Mouse (Mus musculus): ENCODE measurements around the gene Popdc2. TPM values are rescaled to one million over a fixed set of nuclear protein-coding genes. Genes with fewer than 3 reads are reported as not detected.

Popdc2 gene
- polyA plus RNA-seq, 1 experiment from 2014 or later = 350 TPM

DNA sequence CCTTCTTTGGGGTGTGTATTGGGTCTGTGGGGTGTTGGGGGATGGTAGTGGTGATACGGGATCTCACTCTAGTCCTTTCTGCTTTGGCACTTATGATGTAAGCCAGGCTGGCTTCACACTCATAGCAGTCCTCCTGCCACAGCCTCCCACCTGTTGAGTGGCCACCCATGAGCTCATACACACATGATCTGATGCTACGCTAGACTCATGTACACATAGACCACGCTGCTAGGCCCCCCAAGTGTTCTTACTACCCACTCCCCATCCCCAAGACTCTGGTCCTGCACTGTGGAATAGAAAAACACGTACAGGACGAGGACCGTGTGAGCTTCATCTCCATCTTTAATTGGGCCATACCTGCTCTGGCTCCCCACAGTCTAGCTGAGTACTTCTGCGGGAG, 7.0 kb downstream of the Popdc2 start:
- WGBS = 75% methylated on average over 7 of the region's 7 CpGs
- peaks cover 52% of the 10 kb centered on the region for H3K4me1 ChIP-seq (replicated peaks)
- no peaks in the 10 kb centered on the region for H3K9me3 ChIP-seq (replicated peaks)
- H3K36me3 ChIP-seq = peaks cover 20% of the 10 kb centered on the region
- H3K27me3 ChIP-seq = no peaks in the 10 kb centered on the region
- no peak for ATAC-seq (replicated peaks; ENCODE audit: insufficient number of reproducible peaks, insufficient read depth, low FRiP score, low read depth)
- no peak overlapping the region for H3K9ac ChIP-seq
- H3K27ac ChIP-seq = no peak overlapping the region
- peak overlapping the region; percentile 31 for H3K4me3 ChIP-seq
- H3K4me2 ChIP-seq = peak overlapping the region; percentile 59

DNA sequence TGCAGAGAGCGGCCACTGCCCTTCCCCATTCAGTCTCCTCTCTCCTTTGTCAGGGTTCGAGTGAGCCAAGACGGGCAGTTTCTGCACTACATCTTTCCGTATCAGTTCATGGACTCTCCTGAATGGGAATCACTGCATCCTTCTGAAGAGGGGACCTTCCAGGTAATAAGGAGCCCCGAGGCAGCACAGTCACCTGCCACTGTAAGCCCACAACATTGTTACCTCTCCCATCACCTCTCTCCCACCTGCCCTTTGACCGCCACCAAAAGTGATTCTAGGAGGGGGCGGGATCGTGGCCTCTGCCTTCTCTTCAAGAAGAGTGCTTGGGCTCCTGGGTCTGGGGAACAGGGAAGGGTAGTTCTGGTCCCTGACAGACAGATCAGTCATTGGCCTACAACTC, 7.4 kb downstream of the Popdc2 start:
- Histone ChIP-seq H3K27ac (0 out of 2 replicates have a peak overlapping the region, but pooled peaks have one; percentile 8), H3K4me2 (peak overlapping the region; percentile 59), H3K9me3 (replicated peaks) (no peaks in the 10 kb centered on the region), H3K4me1 (replicated peaks) (peaks cover 56% of the 10 kb centered on the region), H3K4me3 (peak overlapping the region; percentile 31), H3K27me3 (no peaks in the 10 kb centered on the region), H3K9ac (no peak overlapping the region; the same call in 1 of the 2 replicates), H3K36me3 (peaks cover 24% of the 10 kb centered on the region)
- no peak for ATAC-seq (replicated peaks; ENCODE audit: insufficient number of reproducible peaks, insufficient read depth, low FRiP score, low read depth)
- 78% methylated on average over 8 of the region's 8 CpGs for WGBS

DNA sequence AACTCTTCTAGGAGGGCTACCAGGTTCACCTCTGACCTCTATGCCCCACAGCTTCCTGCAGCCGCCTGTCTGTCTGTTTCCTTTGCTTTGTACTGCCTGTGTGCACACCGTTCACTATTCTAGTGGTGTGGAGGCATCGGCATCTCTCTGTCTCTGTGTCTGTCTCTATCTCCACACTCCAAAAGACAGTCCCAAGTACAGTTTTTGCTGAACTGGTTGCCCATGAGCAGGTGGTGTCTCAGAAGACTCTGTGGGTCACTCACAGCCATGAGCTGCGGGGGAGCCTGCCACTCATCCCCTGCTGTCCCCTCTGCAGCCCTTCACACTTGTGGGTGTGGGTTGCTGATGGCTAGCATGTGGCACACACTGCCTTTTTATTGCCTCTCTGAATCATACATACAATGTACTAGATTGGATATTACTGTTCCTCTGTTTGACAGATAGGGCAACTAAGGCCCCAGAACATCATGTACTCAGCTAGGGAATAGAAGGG, 8.0 kb downstream of the Popdc2 start:
- Histone ChIP-seq H3K4me1 (replicated peaks) (peaks cover 62% of the 10 kb centered on the region), H3K9ac (no peak overlapping the region; the same call in 1 of the 2 replicates), H3K4me2 (peak overlapping the region; percentile 59), H3K27me3 (no peaks in the 10 kb centered on the region), H3K27ac (peak overlapping the region; percentile 8; the same call in 1 of the 2 replicates), H3K9me3 (replicated peaks) (no peaks in the 10 kb centered on the region), H3K36me3 (peaks cover 26% of the 10 kb centered on the region), H3K4me3 (no peak overlapping the region)
- WGBS = 71% methylated on average over 4 of the region's 4 CpGs
- ATAC-seq (replicated peaks; ENCODE audit: insufficient number of reproducible peaks, insufficient read depth, low FRiP score, low read depth) = no peak

DNA sequence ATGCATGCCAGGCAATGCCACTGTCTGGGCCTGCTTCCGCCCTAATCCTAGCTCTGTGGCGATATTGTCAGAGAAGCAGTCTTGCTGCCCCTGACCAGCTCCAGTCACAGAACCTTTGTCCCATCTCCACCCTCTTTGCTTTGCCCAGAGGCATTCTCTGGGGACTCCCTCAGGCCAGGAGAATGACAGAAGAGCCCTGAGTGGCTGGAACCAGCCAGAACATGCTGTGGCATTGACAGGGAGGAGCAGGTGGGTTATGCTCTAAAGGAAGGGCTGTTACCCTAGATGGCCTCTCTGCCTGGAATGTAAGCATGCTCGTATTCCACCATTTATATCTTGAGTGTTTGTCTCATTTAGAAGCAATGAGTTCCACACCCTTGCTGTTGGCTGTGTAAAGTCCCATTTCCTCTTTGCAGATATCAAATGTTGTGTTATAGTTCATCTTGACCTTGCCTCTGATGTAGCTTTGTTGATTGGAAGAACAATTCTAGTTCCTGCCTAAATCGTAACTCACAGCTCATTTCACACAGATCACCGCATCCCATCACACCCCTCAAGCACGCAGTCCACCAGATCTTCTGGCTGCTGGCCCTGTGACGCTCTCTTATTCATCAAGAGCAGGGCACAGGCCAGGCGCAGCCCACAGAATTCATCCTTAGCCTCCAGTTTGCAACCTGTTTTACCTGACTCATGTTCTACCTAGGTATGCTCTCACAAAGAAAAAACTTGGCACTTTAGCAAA, 8.8 kb downstream of the Popdc2 start:
- WGBS = 60% methylated on average over 8 of the region's 8 CpGs
- Histone ChIP-seq H3K4me1 (replicated peaks) (peaks cover 70% of the 10 kb centered on the region), H3K4me2 (peak overlapping the region; percentile 6; the same call in 1 of the 2 replicates), H3K9ac (no peak overlapping the region), H3K36me3 (peaks cover 27% of the 10 kb centered on the region), H3K9me3 (replicated peaks) (no peaks in the 10 kb centered on the region), H3K4me3 (no peak overlapping the region), H3K27me3 (no peaks in the 10 kb centered on the region), H3K27ac (peak overlapping the region; percentile 31)
- no peak for ATAC-seq (replicated peaks; ENCODE audit: insufficient number of reproducible peaks, insufficient read depth, low FRiP score, low read depth)

DNA sequence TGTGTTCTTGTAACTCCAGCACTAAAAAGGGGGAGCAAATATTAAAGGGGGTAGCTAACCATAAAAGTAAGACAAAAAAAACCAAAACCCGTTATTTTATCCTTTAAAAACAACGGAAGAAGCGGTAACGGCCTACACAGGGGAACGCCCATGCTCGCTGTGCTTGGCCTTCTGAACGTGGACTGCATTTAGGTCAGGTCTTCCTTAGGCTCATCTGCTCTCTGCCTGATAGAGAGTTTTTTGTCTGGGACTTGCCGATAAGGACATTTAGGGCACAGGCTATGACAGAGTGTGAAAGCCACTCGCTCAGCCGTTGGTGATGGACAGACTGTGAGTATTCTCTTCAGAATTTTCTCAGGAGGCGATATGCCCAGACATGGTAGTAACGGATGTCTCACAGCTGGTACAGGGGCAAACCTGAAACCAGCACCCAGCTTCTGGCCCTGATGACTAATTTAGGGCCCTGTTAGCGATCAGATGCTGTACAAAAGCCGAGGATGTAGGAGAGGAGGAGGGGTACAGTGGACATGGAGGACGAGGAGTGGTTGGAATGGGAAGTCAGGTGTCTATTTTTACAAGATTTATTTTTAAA, 9.8 kb downstream of the Popdc2 start:
- peak overlapping the region; percentile 31 for H3K27ac ChIP-seq
- no peak overlapping the region for H3K4me3 ChIP-seq
- no peak overlapping the region for H3K9ac ChIP-seq
- 66% methylated on average over 15 of the region's 15 CpGs for WGBS
- H3K9me3 ChIP-seq (replicated peaks) = no peaks in the 10 kb centered on the region
- peaks cover 80% of the 10 kb centered on the region for H3K4me1 ChIP-seq (replicated peaks)
- peaks cover 29% of the 10 kb centered on the region for H3K36me3 ChIP-seq
- no peaks in the 10 kb centered on the region for H3K27me3 ChIP-seq
- no peak; the same call in 1 of the 2 replicates for ATAC-seq (replicated peaks; ENCODE audit: insufficient number of reproducible peaks, insufficient read depth, low FRiP score, low read depth)
- H3K4me2 ChIP-seq = peak overlapping the region; percentile 6

DNA sequence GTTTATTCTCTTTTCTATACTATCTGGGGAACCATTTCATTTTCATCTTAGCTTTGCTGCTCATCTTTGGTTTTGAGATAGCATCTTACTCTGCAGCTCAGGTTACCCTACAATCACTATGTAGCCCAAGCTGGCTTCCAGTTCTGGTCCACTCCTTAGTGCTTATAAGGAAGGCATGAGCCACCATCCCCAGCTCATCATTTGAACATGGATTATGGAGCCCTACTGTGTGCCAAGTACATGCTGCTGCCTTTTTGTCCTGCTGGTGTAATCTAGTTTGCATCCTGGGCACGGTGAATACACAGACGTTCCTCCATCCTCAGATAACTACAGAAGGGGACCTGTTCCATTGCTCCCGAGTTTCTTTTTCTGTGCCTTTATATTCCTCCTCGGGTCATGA, 10.9 kb downstream of the Popdc2 start:
- WGBS = 72% methylated on average over 4 of the region's 4 CpGs
- H3K9ac ChIP-seq = no peak overlapping the region
- H3K36me3 ChIP-seq = peaks cover 34% of the 10 kb centered on the region
- peaks cover 83% of the 10 kb centered on the region for H3K4me1 ChIP-seq (replicated peaks)
- H3K4me2 ChIP-seq = no peak overlapping the region; the same call in 1 of the 2 replicates
- 0 out of 2 replicates have a peak overlapping the region, but pooled peaks have one; percentile 2 for H3K27ac ChIP-seq
- no peaks in the 10 kb centered on the region for H3K9me3 ChIP-seq (replicated peaks)
- no peak overlapping the region for H3K4me3 ChIP-seq
- ATAC-seq (replicated peaks; ENCODE audit: insufficient number of reproducible peaks, insufficient read depth, low FRiP score, low read depth) = no peak
- H3K27me3 ChIP-seq = no peaks in the 10 kb centered on the region

DNA sequence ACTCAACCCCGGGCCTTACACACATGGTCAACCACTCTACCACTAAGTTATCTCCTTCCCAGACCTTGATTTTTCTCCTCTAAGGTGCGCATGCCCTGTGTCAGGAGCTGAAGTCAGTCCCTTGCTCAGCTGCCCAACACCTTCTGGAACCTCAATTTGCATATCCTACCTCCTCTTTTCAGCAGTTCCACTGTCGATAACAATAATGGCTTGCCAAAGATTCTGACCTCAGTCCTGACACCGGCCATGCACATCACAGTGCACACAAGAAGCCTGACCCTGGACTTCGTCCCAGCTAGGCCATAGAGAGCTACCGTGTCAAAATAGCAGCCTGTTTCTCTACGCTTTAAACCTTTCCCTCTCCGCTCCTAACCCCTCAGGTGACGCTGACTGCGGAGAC, 11.4 kb downstream of the Popdc2 start:
- 61% methylated on average over 10 of the region's 10 CpGs for WGBS
- Histone ChIP-seq H3K27ac (0 out of 2 replicates have a peak overlapping the region, but pooled peaks have one; percentile 2), H3K4me1 (replicated peaks) (peaks cover 80% of the 10 kb centered on the region), H3K9me3 (replicated peaks) (no peaks in the 10 kb centered on the region), H3K4me3 (no peak overlapping the region), H3K4me2 (peak overlapping the region; percentile 0; the same call in 1 of the 2 replicates), H3K27me3 (no peaks in the 10 kb centered on the region), H3K9ac (no peak overlapping the region), H3K36me3 (peaks cover 36% of the 10 kb centered on the region)
- no peak for ATAC-seq (replicated peaks; ENCODE audit: insufficient number of reproducible peaks, insufficient read depth, low FRiP score, low read depth)

DNA sequence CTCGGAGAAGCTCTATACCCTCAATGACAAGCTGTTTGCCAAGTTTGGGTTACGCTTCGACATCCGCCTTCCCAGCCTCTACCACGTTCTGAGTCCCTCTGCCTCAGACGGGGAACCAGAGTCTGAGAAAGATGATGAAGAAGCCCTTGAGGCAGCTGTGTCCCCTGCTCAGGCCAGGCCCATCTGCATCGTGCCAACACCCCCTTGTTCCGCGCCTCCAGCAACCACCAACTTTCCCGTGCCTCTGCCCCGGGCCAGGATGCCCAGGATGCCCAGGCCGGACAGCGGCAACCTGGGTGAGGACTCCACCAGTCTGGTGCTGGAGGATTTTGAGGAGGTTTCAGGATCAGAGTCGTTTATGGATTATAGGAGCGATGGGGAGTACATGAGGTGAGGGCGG, 11.9 kb downstream of the Popdc2 start:
- peaks cover 76% of the 10 kb centered on the region for H3K4me1 ChIP-seq (replicated peaks)
- H3K4me2 ChIP-seq = peak overlapping the region; percentile 28
- H3K4me3 ChIP-seq = 0 out of 2 replicates have a peak overlapping the region, but pooled peaks have one; percentile 3

DNA sequence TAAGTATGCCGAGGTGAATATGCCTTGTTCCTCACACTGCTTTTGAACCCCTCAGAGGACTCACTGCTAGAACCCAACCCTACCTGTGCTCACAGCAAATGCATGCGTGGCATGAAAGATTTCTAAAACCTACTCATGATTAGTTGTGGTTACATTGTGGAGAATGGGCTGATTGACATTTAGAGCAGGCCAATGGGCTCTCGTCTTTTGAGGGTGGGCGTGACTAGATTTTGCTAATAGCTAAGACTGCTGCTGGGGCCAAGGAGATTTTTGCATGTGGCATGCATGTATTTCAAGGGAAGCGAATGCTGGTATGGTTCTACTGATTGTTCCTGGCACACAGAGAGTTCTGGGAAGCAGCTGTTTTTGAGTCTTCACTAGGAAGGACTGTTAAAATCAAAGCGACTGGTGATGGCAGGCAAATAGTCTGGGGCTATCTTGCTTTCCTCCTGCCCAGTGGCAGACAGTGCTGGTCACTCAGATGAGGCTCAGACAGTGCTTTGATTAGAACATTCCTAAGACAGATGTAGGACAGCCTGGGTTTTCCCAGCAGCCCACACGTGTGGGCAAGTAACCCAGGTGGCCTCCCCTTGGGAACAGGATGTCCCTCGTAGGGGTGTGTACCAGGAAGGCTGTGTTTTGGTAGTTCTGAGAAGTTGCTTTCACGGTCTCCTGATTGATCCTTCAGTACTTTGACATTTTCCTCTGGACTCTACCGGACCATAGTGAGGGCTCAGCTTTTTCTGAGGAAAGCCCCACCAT, 12.6 kb downstream of the Popdc2 start:
- Histone ChIP-seq H3K9me3 (replicated peaks) (no peaks in the 10 kb centered on the region), H3K27me3 (no peaks in the 10 kb centered on the region), H3K36me3 (peaks cover 33% of the 10 kb centered on the region), H3K4me2 (peak overlapping the region; percentile 28), H3K9ac (0 out of 2 replicates have a peak overlapping the region, but pooled peaks have one; percentile 27), H3K4me3 (no peak overlapping the region), H3K4me1 (replicated peaks) (peaks cover 70% of the 10 kb centered on the region), H3K27ac (no peak overlapping the region)
- WGBS = 63% methylated on average over 10 of the region's 10 CpGs
- ATAC-seq (replicated peaks; ENCODE audit: insufficient number of reproducible peaks, insufficient read depth, low FRiP score, low read depth) = no peak

More for the DNA sequence above, 11.9 kb downstream of the Popdc2 start:
- H3K36me3 ChIP-seq = peaks cover 38% of the 10 kb centered on the region
- 80% methylated on average over 16 of the region's 16 CpGs for WGBS
- H3K9ac ChIP-seq = 0 out of 2 replicates have a peak overlapping the region, but pooled peaks have one; percentile 27
- H3K27ac ChIP-seq = no peak overlapping the region
- no peak for ATAC-seq (replicated peaks; ENCODE audit: insufficient number of reproducible peaks, insufficient read depth, low FRiP score, low read depth)
- no peaks in the 10 kb centered on the region for H3K9me3 ChIP-seq (replicated peaks)
- no peaks in the 10 kb centered on the region for H3K27me3 ChIP-seq

DNA sequence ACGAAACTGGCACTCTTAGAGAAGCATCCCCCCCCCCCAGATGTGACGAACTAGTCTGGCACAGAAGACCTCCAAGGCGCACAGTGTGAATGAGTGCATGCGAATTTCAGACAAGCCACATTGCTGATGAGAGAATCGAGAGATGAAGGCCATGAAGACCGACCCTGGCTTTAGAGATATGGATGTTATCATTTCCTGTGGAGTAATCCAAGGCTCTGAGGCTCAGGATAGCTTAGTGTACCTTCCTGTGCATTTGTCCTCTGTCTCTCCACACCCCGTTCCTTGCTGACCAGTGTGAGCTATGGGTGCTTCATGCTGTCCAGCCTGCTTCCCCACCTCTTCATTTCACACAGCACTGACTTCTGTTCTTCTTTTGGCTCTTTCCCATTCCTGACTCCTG, 13.2 kb downstream of the Popdc2 start:
- H3K36me3 ChIP-seq = peaks cover 33% of the 10 kb centered on the region; the same call in 1 of the 2 replicates

More for the DNA sequence above, 13.2 kb downstream of the Popdc2 start:
- Histone ChIP-seq H3K4me2 (0 out of 2 replicates have a peak overlapping the region, but pooled peaks have one; percentile 4), H3K4me1 (replicated peaks) (peaks cover 64% of the 10 kb centered on the region), H3K27ac (peak overlapping the region; percentile 4; the same call in 1 of the 2 replicates), H3K9ac (no peak overlapping the region), H3K4me3 (no peak overlapping the region), H3K27me3 (no peaks in the 10 kb centered on the region), H3K9me3 (replicated peaks) (no peaks in the 10 kb centered on the region)
- WGBS = 30% methylated on average over 7 of the region's 7 CpGs
- no peak for ATAC-seq (replicated peaks; ENCODE audit: insufficient number of reproducible peaks, insufficient read depth, low FRiP score, low read depth)

Measured in heart, embryonic 15.5 days (tissue).